Mouse (Mus musculus) brain, embryonic 14.5 days (tissue): ENCODE data around the gene Dync1li1.

Experiments used
- CTCF ChIP-seq: fragments of 200-500 bp; IDR thresholded peaks from 2 replicates; pipeline ENCODE4 v1.5.1; 2012; ENCODE audit warnings: inconsistent platforms, mild to moderate bottlenecking, moderate library complexity, borderline replicate concordance; ENCODE audit not compliant: insufficient read depth, insufficient read length; ENCODE audit errors: extremely low read depth
- POLR2A ChIP-seq: fragments of 200-500 bp; IDR thresholded peaks from 2 replicates; pipeline ENCODE4 v1.6.1; 2012; ENCODE audit warnings: mild to moderate bottlenecking, inconsistent platforms, borderline replicate concordance; ENCODE audit not compliant: poor library complexity, insufficient read depth, insufficient read length, severe bottlenecking; ENCODE audit errors: extremely low read depth

GRCm38 (mm10) chr9:114650938-114651634, 37.5 kb upstream of the Dync1li1 start:
- TF ChIP-seq POLR2A = no peak
- TF ChIP-seq CTCF = no peak
